Mouse (Mus musculus) testis, adult 2 months (tissue): ENCODE results near the gene Wfdc17.

Experiments used
- CTCF ChIP-seq: fragments of 200-500 bp; IDR thresholded peaks from 2 replicates; pipeline ENCODE4 v1.5.1; 2012; ENCODE audit warnings: low read depth, mild to moderate bottlenecking, inconsistent platforms, low read length, moderate library complexity; ENCODE audit not compliant: control insufficient read depth, insufficient read depth, insufficient replicate concordance
- POLR2A ChIP-seq: fragments of 200-500 bp; IDR thresholded peaks from 2 replicates; pipeline ENCODE4 v1.6.1; 2012; ENCODE audit warnings: low read depth, mild to moderate bottlenecking, inconsistent platforms, low read length, moderate library complexity; ENCODE audit not compliant: control insufficient read depth

DNA sequence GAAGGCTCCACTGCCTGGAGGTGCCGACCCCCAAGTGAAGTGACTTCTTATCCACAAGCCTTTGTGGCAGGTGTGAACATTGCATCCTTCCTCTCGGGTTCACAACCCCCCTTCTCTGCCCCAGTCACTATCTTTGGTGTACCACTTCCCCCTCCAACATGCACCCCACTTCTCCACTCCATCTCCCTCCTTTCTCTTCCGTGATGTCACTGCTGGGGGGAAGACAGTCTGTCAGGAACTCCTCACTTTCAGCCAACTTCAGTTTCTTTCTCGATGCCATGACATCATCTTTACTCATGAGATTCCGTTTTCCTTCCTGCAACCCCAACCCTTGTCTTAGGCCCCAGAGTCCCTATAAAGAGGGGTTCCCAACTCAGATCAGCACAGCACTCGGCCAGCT, 41.6 kb upstream of the Wfdc17 start, which contains the start of gene Ccl4:
- TF ChIP-seq POLR2A (no peak), CTCF (no peak)
